Mouse (Mus musculus) bone marrow, adult 2 months (tissue): ENCODE measurements around the gene Fancg. TPM values are rescaled to one million over a fixed set of nuclear protein-coding genes. Genes with fewer than 3 reads are reported as not detected.
A peak's percentile ranks its signal among the peaks of the same experiment; 100 is the strongest.

Source experiments
- H3K27ac ChIP-seq: fragments of 200-500 bp; 2 replicates; pipeline ENCODE4 v1.5.1; 2012; ENCODE audit warnings: low read depth, mild to moderate bottlenecking, control low read depth, inconsistent platforms, low read length; ENCODE audit not compliant: control insufficient read depth, poor library complexity, insufficient read depth
- H3K4me1 ChIP-seq: fragments of 200-500 bp; 2 replicates; pipeline ENCODE4 v1.6.1; 2011; ENCODE audit warnings: low read length; ENCODE audit not compliant: control insufficient read depth, insufficient read depth
- H3K4me3 ChIP-seq: fragments of 200-500 bp; replicated peaks from 2 replicates; pipeline ENCODE3; 2011; ENCODE audit warnings: mild to moderate bottlenecking, low read depth, low read length, control low read depth; ENCODE audit not compliant: control insufficient read depth
- CTCF ChIP-seq: fragments of 200-500 bp; IDR thresholded peaks from 2 replicates; pipeline ENCODE4 v1.5.1; 2011; ENCODE audit warnings: low read length, control low read depth; ENCODE audit not compliant: control insufficient read depth, insufficient read depth
- POLR2A ChIP-seq: fragments of 200-500 bp; IDR thresholded peaks from 2 replicates; pipeline ENCODE4 v1.6.1; 2011; ENCODE audit warnings: low read depth, mild to moderate bottlenecking, control low read depth, low read length, borderline replicate concordance; ENCODE audit not compliant: control insufficient read depth
- WGBS: fragments of 180-500 bp; shearing (Covaris S2); methylation state at CpG from one replicate; pipeline ENCODE4 v1.1.7; 2018; 5-methylcytosine and 5-hydroxymethylcytosine counted together
- polyA plus RNA-seq: library from polyadenylated mRNA; stranded (reverse); fragments of >200 nt; gene quantifications from 2 replicates; pipeline ENCODE4 v1.2.4, GENCODE M21; 2011; ENCODE audit warnings: low replicate concordance; ENCODE audit not compliant: missing spikeins, insufficient read depth, insufficient read length

Fancg gene
- polyA plus RNA-seq, 1 experiment = 19.0 TPM

DNA sequence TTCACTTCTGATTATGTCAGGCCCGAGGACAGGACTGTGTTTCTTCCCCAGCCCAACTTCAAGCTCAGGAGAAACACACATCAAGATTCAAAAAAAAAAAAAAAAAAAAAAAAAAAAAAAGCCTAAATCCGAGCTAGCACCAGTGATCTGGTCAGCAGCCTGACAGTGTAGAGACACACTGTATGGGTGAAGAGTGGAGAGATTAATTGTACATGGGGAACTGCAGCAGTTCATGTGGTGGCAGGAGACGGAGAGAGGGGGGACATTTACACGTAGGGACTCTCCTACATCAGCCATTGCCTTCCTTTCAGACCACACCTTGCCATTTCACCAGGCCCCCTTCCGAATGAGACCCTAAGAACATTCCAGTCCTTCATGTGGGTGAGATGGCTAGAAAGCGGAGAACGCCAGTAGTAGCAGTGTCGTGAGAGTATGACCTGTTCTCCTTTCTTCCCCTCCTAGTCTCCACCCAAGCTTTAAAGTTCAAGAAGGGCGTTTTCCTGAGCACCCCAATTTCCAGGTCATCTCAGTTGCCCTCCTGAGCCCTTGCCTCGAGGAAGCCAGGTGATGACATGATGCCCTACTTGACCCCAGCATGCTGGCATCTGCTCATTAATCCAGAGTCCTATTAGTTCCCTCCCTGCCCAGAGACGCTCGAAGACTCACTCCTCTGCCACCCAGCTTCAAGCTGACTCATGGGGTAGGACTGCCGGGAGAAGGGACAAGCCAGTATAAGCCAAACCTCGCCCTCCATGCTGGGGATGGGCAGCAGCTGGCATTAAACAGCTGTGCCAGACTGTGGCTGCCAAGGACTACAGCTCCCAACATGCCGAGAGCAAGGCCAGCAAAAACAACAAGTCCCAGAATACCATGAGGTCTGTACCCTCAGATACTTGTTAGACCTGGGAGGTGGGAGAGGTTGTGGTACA lies 28.5 kb upstream of the Fancg start:
- Histone ChIP-seq H3K27ac (peak overlapping the region; percentile 79), H3K4me3 (peak overlapping the region; percentile 72), H3K4me1 (peaks cover 4% of the 10 kb centered on the region)
- no peak for TF ChIP-seq CTCF
- peak; percentile 7; the same call in 1 of the 2 replicates for TF ChIP-seq POLR2A
- 57% methylated on average over 15 of the region's 15 CpGs for WGBS

DNA sequence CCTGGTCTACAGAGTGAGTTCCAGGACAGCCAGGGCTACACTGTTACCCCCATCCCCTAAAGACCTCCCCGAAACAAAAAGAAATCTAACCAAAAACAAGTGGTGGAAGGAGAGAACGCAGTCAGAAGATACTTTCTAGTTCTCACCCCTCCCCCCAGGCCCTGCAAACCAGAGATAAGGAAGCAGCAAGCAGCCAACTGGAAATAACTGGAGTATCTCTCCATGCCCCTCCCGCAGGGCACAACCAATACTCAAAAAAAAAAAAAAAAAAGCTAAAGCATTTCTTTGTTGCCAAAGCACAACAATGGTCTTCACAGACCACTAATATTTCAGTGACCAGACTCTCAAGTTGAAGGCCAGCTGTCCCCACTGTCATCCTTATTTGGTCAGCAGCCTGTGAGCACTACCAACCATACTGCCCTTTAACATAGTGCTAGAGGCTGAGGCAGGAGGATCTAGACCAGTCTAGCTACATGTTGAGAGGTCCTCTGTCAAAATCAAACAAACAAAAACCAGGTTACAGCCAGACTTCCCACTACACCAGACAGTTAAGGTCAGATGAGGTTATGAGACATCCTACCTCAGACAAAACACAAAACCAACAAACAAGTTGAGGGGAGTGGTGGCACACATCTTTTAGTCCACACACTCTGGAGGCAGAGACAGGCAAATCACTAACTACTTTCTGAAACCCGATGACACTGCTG lies 27.7 kb upstream of the Fancg start:
- peaks cover 4% of the 10 kb centered on the region for H3K4me1 ChIP-seq
- peak overlapping the region; percentile 79 for H3K27ac ChIP-seq
- no peak for TF ChIP-seq POLR2A
- H3K4me3 ChIP-seq = peak overlapping the region; percentile 50
- WGBS = 25% methylated on average over 4 of the region's 4 CpGs

DNA sequence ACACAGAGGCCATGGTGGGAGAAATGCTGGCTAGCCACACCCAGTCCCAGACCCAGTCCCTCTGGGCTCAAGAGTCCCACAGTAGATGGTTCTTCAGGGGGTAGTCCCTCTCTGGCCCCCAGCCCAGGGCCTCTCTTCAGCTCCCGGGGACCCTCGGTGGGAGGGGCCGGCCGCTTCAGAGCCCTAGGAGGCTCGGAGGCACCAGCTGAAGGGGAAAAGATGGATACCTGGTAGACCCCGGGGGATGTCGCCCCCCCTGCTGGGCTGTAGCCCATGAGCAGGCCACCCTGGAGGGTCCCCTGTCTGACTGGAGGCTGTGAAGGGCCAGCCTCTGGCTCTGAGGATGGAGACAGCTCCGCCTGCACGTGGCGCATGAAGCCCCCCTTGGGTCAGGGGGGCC lies 26.1 kb upstream of the Fancg start:
- H3K4me1 ChIP-seq = peaks cover 5% of the 10 kb centered on the region
- no peak overlapping the region for H3K4me3 ChIP-seq
- 90% methylated on average over 10 of the region's 10 CpGs for WGBS
- H3K27ac ChIP-seq = no peak overlapping the region
- TF ChIP-seq CTCF (no peak), POLR2A (no peak)

DNA sequence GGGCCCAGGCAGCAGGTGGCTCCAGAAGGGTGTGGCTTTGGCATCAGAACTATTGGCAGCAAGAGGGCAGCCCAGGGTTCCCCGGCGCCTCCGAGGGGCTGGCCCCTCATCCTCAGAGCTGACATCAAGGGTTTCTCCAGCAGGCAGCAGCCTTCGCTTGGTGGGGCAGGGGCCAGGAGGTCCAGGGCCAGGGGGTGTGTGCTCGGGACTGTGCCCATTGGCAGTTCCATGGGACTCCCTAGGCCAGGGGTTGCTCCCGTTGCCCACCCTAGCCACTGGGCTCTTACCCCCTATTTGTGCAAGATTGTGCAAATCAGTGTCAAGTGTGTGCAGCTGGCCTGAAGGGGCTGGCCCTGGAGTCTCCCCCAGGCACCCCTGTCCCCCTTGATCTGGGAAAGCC lies 25.5 kb upstream of the Fancg start:
- Histone ChIP-seq H3K4me3 (no peak overlapping the region), H3K4me1 (peaks cover 5% of the 10 kb centered on the region), H3K27ac (no peak overlapping the region)
- WGBS = 73% methylated on average over 6 of the region's 6 CpGs
- TF ChIP-seq POLR2A (no peak), CTCF (no peak)

DNA sequence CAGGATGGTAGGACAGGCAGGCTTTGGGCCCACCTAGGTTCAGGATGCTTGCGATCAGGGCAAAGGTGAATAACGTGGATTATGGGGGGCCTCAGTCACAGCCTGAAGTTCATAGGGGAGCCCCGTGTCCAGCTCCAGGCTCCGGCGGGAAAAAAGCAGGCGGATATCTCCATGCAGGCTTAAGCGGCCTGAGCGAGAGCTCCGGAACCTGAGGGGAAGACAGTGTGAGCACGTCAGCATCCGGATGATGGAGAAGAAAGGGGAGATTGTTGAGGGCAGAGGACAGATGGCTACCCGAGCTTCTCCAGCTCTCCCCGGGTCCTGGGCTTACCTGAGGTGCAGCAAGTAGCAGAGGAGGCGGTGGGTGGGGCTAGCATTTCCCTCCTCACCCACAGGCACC lies 23.2 kb upstream of the Fancg start:
- no peak for TF ChIP-seq POLR2A
- TF ChIP-seq CTCF = no peak
- 90% methylated on average over 14 of the region's 14 CpGs for whole genome bisulfite sequencing
- peaks cover 4% of the 10 kb centered on the region for H3K4me1 ChIP-seq
- H3K27ac ChIP-seq = no peak overlapping the region
- H3K4me3 ChIP-seq = no peak overlapping the region

DNA sequence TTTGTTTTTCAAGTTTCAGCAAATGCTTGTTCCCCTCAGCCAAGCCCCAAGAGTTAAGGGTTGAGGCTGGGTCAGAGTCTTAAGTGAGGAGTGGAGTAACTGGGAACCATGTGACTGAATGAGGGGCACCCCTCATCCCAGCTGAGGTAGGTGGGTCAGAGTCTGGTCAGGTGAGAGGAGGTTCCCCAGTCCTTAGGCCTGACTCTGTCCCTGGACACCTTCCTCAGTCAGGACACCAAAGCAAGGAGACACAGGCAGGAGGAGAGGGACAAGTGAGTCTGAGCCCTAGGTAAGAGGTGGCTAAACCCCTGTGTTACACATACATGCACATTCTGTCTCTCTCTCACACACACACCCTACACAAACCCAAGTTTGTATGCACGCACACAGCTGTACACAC lies 22.2 kb upstream of the Fancg start:
- Histone ChIP-seq H3K4me3 (no peak overlapping the region), H3K4me1 (peaks cover 4% of the 10 kb centered on the region), H3K27ac (no peak overlapping the region)
- TF ChIP-seq POLR2A (no peak), CTCF (no peak)
- WGBS = 96% methylated on average over 1 of the region's 1 CpGs

DNA sequence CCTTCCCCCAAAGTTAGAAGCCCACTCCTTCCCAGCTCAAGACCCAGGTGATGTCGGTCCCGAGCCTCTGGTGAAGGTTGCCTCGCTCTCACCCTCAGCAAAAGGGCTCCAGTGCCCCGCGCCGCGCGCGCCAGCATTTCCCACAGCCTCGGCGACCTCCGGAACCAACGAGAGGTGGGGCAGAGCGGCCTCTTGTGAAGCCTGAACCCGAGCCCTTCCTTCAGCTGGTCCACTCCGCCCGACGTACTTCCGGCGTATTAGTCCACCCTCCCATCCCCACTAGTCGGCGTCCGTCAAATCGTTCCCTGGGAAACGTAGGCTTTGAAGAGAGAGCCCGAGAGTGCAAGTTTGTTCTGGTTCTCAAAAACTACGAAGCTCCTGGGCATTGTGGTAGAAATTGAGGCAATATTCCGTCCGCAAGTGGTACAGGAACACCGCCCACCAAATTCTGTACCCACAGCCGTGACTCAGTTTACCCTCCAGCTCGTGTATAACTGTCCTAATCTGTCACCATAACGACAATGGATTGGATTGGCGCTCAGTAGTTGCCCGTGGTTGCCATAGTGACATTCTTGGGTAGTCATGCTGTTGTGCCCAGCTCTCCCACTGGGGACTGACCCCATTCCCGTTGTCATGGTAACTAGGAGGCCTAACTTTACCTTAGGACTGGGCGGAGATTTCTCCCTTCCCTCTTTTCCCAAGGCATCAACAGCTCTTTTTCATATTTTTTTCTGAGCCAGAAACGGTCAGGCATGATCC lies 21.1 kb upstream of the Fancg start, which contains the start of gene Stoml2:
Stoml2 (minus strand) TSS at position 474 of the 759 bp plus-strand sequence.
- H3K4me3 ChIP-seq = peak within 1 kb of the TSS; percentile 97
- peak; percentile 77; the same call in 1 of the 2 replicates for TF ChIP-seq POLR2A
- TF ChIP-seq CTCF = peak; percentile 35; the same call in 1 of the 2 replicates
- peak within 1 kb of the TSS; percentile 83 for H3K27ac ChIP-seq
- 2% methylated on average over 38 of the region's 38 CpGs for WGBS
- H3K4me1 ChIP-seq = peaks cover 2% of the 10 kb centered on the region; the same call in 1 of the 2 replicates

DNA sequence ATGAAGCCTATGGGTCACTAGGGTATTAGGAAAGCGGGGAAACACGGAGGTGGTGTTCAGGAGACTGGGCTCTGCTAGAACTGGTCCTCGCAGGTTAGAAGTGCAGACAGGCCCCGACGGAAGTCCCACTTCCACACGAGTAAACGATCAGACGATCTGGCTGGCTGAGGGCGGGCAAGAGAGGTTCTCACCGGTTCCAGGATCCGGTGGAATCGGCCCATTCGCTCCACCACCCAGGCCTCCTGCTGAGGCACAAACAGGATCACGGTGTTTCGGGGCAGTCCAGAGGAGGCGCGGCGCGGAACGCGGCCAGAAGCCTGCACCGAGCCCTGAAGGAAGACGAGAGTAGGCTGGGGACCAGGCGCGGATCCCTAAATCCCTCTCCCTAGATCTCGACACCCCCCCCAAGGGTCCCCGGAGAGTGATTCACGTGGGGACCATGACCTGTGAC lies 20.5 kb upstream of the Fancg start:
- peaks cover 2% of the 10 kb centered on the region; the same call in 1 of the 2 replicates for H3K4me1 ChIP-seq
- 3% methylated on average over 28 of the region's 28 CpGs for WGBS
- no peak for TF ChIP-seq CTCF
- H3K4me3 ChIP-seq = peak overlapping the region; percentile 97
- peak overlapping the region; percentile 83 for H3K27ac ChIP-seq
